Mouse (Mus musculus) spleen, adult 12 weeks (tissue): ENCODE results near the gene Wfikkn2.
A peak's percentile ranks its signal among the peaks of the same experiment; 100 is the strongest.

ENCODE experiments used
- DNase-seq: peaks from one replicate; pipeline ENCODE4 v3.0.0; 2022; ENCODE audit warnings: low spot score

Wfikkn2 gene

GRCm38 (mm10) chr11:94261585-94262370, 16.0 kb upstream of the Wfikkn2 start:
- peak; percentile 37 for DNase-seq

- no peak for DNase-seq
Measured at GRCm38 (mm10) chr11:94259814-94260213, 14.0 kb upstream of the Wfikkn2 start.

- DNase-seq: no peak
Measured at GRCm38 (mm10) chr11:94257987-94258386, 12.2 kb upstream of the Wfikkn2 start.

- DNase-seq: no peak
Measured at GRCm38 (mm10) chr11:94255733-94256132, 9.9 kb upstream of the Wfikkn2 start.

- DNase-seq: no peak
Measured at GRCm38 (mm10) chr11:94253691-94254090, 7.9 kb upstream of the Wfikkn2 start.

GRCm38 (mm10) chr11:94253156-94253555, 7.4 kb upstream of the Wfikkn2 start:
- no peak for DNase-seq

- DNase-seq: no peak
Measured at GRCm38 (mm10) chr11:94246789-94247061, 920 bp upstream of the Wfikkn2 start.

- no peak for DNase-seq
Measured at GRCm38 (mm10) chr11:94244385-94244784, 1.4 kb downstream of the Wfikkn2 start.

- DNase-seq: no peak
Measured at GRCm38 (mm10) chr11:94243422-94244180, 2.2 kb downstream of the Wfikkn2 start.

- DNase-seq: no peak
Measured at GRCm38 (mm10) chr11:94242760-94243421, 2.9 kb downstream of the Wfikkn2 start.

GRCm38 (mm10) chr11:94239706-94240105, 6.1 kb downstream of the Wfikkn2 start:
- no peak for DNase-seq

- no peak for DNase-seq
Measured at GRCm38 (mm10) chr11:94238786-94239185, 7.0 kb downstream of the Wfikkn2 start.

GRCm38 (mm10) chr11:94236074-94236473, 9.7 kb downstream of the Wfikkn2 start:
- DNase-seq: peak; percentile 44

GRCm38 (mm10) chr11:94234857-94235256, 10.9 kb downstream of the Wfikkn2 start:
- no peak for DNase-seq

GRCm38 (mm10) chr11:94234380-94234779, 11.4 kb downstream of the Wfikkn2 start:
- DNase-seq: no peak

- DNase-seq: no peak
Measured at GRCm38 (mm10) chr11:94233405-94233804, 12.4 kb downstream of the Wfikkn2 start.

GRCm38 (mm10) chr11:94231821-94232552, 13.8 kb downstream of the Wfikkn2 start:
- DNase-seq: no peak

GRCm38 (mm10) chr11:94230244-94230643, 15.6 kb downstream of the Wfikkn2 start:
- no peak for DNase-seq

- DNase-seq: no peak
Measured at GRCm38 (mm10) chr11:94229207-94229960, 16.4 kb downstream of the Wfikkn2 start.

GRCm38 (mm10) chr11:94228416-94228815, 17.4 kb downstream of the Wfikkn2 start:
- no peak for DNase-seq

- DNase-seq: no peak
Measured at GRCm38 (mm10) chr11:94225985-94226384, 19.8 kb downstream of the Wfikkn2 start.

- no peak for DNase-seq
Measured at GRCm38 (mm10) chr11:94223531-94223930, 22.3 kb downstream of the Wfikkn2 start.
